Mouse (Mus musculus): ENCODE measurements at regions not wholly inside any gene's neighbourhood (a gene's known extent, or its start where the extent isn't known, plus 50 kb on each side); places are given as distances from the start of the nearest gene placed in this dataset.

DNA sequence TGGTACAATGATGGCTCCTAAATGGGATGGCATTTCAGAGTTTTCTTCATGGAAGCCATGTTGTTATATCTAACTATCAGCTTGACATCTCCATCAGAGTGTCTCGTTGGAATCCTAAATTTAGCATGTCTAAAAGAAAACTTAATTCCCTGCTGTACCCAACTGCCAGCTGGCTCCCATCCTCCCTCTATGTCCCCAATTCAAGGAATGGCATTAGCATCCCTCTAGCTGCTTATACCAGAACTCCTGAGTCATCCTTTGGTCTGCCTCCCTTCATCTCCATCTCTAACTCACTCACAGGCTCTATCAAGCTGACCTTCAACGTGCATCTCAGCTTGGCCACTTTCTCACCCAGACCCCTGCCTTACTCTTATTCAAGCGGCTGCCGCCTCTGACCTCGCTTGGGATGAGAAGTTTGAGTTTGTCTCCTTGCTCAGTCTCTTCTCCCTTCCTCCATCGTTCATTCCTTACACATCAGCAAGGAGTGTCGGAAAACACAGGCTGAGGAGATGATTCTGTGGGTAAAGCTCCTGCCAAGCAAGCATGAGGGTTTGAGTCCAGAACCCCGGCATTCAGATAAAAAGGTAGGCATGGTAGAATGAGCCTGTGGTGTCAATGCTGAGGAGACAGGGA, 88.9 kb downstream of the Emp1 start:
- TF ChIP-seq HCFC1 (IDR thresholded peaks at IDR 0.05; ENCODE audit: borderline replicate concordance, insufficient read depth, low read length) = no peak
- TF ChIP-seq ZNF384 (IDR thresholded peaks at IDR 0.05; ENCODE audit: low read depth, low read length) = no peak
- no peak for TF ChIP-seq CHD2 (IDR thresholded peaks at IDR 0.05; ENCODE audit: low read depth, low read length)
- TF ChIP-seq ZC3H11A (IDR thresholded peaks at IDR 0.05; ENCODE audit: borderline replicate concordance, low read depth, low read length) = no peak

Measured in ES-E14 (cell line).